Mouse (Mus musculus) adrenal gland (tissue): Measurements from ENCODE around the gene Acads.

ENCODE experiments used
- intact Hi-C: fragments of 180-260 bp; cut with DNase I; formaldehyde crosslinking; loops from one replicate; pipeline ENCODE4 v1.15.1; 2025
- long read RNA-seq, 2 experiments: library from polyadenylated mRNA; unstranded; transcript quantifications; one replicate each; pipeline ENCODE4 v2.0.0; 2020; ENCODE audit warnings: borderline replicate concordance in 1 of 2; ENCODE audit not compliant: insufficient replicate concordance in 1 of 2

Gene Acads
- long read RNA-seq, experiment 1, transcript Acads-201 (10 exons, 1,870 nt): major isoform, 60 of 68 reads
- long read RNA-seq, experiment 1, partial matches to known transcripts: 5 of 68 reads
- long read RNA-seq, experiment 1, other reads (novel, unspliced or antisense): 2 of 68 reads
- long read RNA-seq, experiment 2, transcript Acads-201 (10 exons, 1,870 nt): major isoform, 37 of 41 reads
- long read RNA-seq, experiment 2, partial matches to known transcripts: 3 of 41 reads
- long read RNA-seq, experiment 2, other reads (novel, unspliced or antisense): 1 of 41 reads

- intact Hi-C loops: no loop called here
Observed at GRCm38 (mm10) chr5:115118961-115119570, at the start of gene Acads. TSS of gene Acads (minus strand) at chr5:115119346.

GRCm38 (mm10) chr5:115167396-115167795 lies 48.2 kb upstream of the Acads start:
- intact Hi-C loops: no loop called here

GRCm38 (mm10) chr5:115166815-115167194 lies 47.7 kb upstream of the Acads start:
- intact Hi-C loops: no loop called here

GRCm38 (mm10) chr5:115165895-115166814 lies 47.0 kb upstream of the Acads start:
- intact Hi-C loops: no loop called here

GRCm38 (mm10) chr5:115165351-115165750 lies 46.2 kb upstream of the Acads start:
- intact Hi-C loops: no loop called here

- intact Hi-C loops: loop anchor here (5.0 kb wide), 1 partner anchor 37 kb away; no protein-coding TSS in a partner anchor
Observed at GRCm38 (mm10) chr5:115164446-115164845, 45.3 kb upstream of the Acads start.

- intact Hi-C loops: loop anchor here (5.0 kb wide), 1 partner anchor 36 kb away; no protein-coding TSS in a partner anchor
Observed at GRCm38 (mm10) chr5:115163563-115163962, 44.4 kb upstream of the Acads start.

GRCm38 (mm10) chr5:115161940-115162279 lies 42.8 kb upstream of the Acads start:
- intact Hi-C loops: loop anchor here (5.0 kb wide), 1 partner anchor 35 kb away; no protein-coding TSS in a partner anchor

GRCm38 (mm10) chr5:115161064-115161939 lies 42.2 kb upstream of the Acads start:
- intact Hi-C loops: loop anchor here (5.0 kb wide), 1 partner anchor 34 kb away; no protein-coding TSS in a partner anchor

GRCm38 (mm10) chr5:115160655-115161054 lies 41.5 kb upstream of the Acads start:
- intact Hi-C loops: loop anchor here (5.0 kb wide), 1 partner anchor 33 kb away; no protein-coding TSS in a partner anchor

- intact Hi-C loops: no loop called here
Observed at GRCm38 (mm10) chr5:115159165-115159564, 40.0 kb upstream of the Acads start.

GRCm38 (mm10) chr5:115158040-115158983 lies 39.2 kb upstream of the Acads start, which contains the start of gene Mlec:
TSS of gene Mlec (minus strand) at chr5:115158179.
- intact Hi-C loops: no loop called here

- intact Hi-C loops: no loop called here
Observed at GRCm38 (mm10) chr5:115156933-115157589, 37.9 kb upstream of the Acads start.

GRCm38 (mm10) chr5:115156401-115156800 lies 37.3 kb upstream of the Acads start:
- intact Hi-C loops: no loop called here

- intact Hi-C loops: no loop called here
Observed at GRCm38 (mm10) chr5:115155831-115156230, 36.7 kb upstream of the Acads start.

- intact Hi-C loops: no loop called here
Observed at GRCm38 (mm10) chr5:115155156-115155631, 36.0 kb upstream of the Acads start.

- intact Hi-C loops: no loop called here
Observed at GRCm38 (mm10) chr5:115152132-115152956, 33.2 kb upstream of the Acads start.

- intact Hi-C loops: no loop called here
Observed at GRCm38 (mm10) chr5:115151457-115151856, 32.3 kb upstream of the Acads start.
